Mouse (Mus musculus): Measurements from ENCODE around the gene Olfr1360. TPM values are rescaled to one million over a fixed set of nuclear protein-coding genes. Genes with fewer than 3 reads are reported as not detected.

The Olfr1360 gene
- polyA plus RNA-seq, 1 experiment from 2014 or later, result not detected

DNA sequence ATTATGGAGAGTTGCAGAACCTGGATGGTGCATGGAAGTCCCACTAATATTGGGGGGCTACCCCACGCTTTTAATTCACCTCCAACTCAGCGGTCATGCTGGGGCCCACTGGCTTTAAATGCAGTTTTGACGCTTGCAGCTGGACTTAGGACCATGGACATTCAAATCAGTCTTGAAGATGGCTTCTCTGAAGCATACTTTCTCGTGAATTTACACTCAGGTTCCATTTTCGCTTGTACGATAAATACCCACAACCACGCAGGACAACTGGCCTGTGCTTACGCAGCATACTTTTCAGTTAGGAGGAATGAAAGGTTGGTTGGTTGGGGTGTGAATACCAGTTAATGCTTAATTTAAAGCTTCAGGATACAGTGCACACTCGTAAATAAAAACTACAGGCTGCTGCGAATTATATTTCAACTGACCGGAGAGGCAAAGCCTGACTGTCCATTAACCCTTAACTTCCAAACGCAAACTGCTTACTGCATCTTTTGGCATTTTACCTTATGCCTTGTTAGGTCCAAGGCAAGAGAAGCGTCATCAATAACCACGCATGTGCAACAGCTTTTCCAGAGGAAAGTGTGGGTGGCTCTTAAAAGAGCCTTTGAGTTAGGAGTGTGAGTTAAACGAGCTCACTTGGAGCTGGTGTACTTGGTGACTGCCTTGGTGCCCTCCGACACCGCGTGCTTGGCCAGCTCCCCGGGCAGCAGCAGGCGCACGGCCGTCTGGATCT lies 38.1 kb upstream of the Olfr1360 start:
- H3K27ac ChIP-seq, result peak overlapping the region; percentile 90
- ATAC-seq (ENCODE audit: low FRiP score, low read depth), result no peak
- no peaks in the 10 kb centered on the region for H3K36me3 ChIP-seq
- H3K4me3 ChIP-seq, result peak overlapping the region; percentile 51
- peak overlapping the region; percentile 85 for H3K4me2 ChIP-seq (replicated peaks)
- H3K4me1 ChIP-seq, result peaks cover 29% of the 10 kb centered on the region
- peak overlapping the region; percentile 72 for H3K9ac ChIP-seq
- WGBS, result under 1% methylated on average over 22 of the region's 22 CpGs
- no peaks in the 10 kb centered on the region for H3K27me3 ChIP-seq
- no peaks in the 10 kb centered on the region for H3K9me3 ChIP-seq

- Histone ChIP-seq H3K36me3 (no peaks in the 10 kb centered on the region), H3K4me3 (peak overlapping the region; percentile 51), H3K4me2 (replicated peaks) (peak overlapping the region; percentile 85), H3K4me1 (peaks cover 26% of the 10 kb centered on the region), H3K27ac (peak overlapping the region; percentile 90), H3K27me3 (no peaks in the 10 kb centered on the region), H3K9me3 (no peaks in the 10 kb centered on the region), H3K9ac (peak overlapping the region; percentile 72; the same call in 1 of the 2 replicates)
- WGBS, result under 1% methylated on average over 7 of the region's 7 CpGs
- ATAC-seq (ENCODE audit: low FRiP score, low read depth), result no peak
Measured at GRCm38 (mm10) chr13:21714725-21715124, 37.5 kb upstream of the Olfr1360 start.

GRCm38 (mm10) chr13:21711698-21712097 lies 34.5 kb upstream of the Olfr1360 start:
- no peak for ATAC-seq (ENCODE audit: low FRiP score, low read depth)
- Histone ChIP-seq H3K4me2 (replicated peaks) (peak overlapping the region; percentile 69), H3K9me3 (no peaks in the 10 kb centered on the region), H3K27ac (no peak overlapping the region), H3K9ac (peak overlapping the region; percentile 61; the same call in 1 of the 2 replicates), H3K4me3 (peak overlapping the region; percentile 60), H3K4me1 (peaks cover 11% of the 10 kb centered on the region), H3K27me3 (no peaks in the 10 kb centered on the region), H3K36me3 (no peaks in the 10 kb centered on the region)
- 33% methylated on average over 4 of the region's 4 CpGs for WGBS

DNA sequence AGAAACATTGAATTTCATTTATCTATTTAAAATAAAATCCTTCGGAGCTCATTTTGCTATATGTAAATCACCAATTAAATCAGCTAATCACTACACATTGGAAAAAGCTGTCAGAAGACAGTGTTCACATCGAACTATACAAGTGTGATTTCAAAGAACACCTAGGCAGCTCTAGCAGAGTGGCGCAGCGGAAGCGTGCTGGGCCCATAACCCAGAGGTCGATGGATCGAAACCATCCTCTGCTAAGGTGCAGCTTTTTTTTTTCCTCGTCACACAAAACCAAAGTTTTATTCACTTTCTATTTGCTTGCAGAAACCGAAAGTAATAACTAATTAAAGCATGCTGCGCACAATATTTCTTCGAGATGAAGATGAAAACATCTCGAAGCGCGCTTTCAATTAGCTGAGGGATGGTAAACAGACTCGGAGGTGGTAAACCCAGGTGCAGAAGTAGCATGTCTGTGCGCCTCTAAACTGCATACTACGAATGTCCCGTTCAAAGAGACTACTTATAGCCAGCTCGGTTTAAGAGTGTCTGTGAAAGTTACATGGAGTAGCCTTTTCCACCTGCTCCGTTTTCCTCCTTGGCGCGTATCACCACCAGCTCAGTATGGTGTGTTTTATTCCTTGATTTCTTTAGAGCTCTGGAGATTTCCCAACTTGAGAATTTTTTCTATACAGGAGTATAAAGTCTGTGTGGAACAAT lies 33.8 kb upstream of the Olfr1360 start:
- Histone ChIP-seq H3K27ac (peak overlapping the region; percentile 52; the same call in 1 of the 2 replicates), H3K27me3 (no peaks in the 10 kb centered on the region), H3K4me3 (peak overlapping the region; percentile 60), H3K4me2 (replicated peaks) (peak overlapping the region; percentile 69), H3K9me3 (no peaks in the 10 kb centered on the region), H3K36me3 (no peaks in the 10 kb centered on the region), H3K4me1 (peaks cover 11% of the 10 kb centered on the region), H3K9ac (peak overlapping the region; percentile 61)
- WGBS, result 2% methylated on average over 22 of the region's 22 CpGs
- peak; percentile 80 for ATAC-seq (ENCODE audit: low FRiP score, low read depth)

- Histone ChIP-seq H3K9ac (peak overlapping the region; percentile 73), H3K27me3 (no peaks in the 10 kb centered on the region), H3K9me3 (no peaks in the 10 kb centered on the region), H3K36me3 (no peaks in the 10 kb centered on the region), H3K4me1 (peaks cover 6% of the 10 kb centered on the region), H3K27ac (peak overlapping the region; percentile 83), H3K4me2 (replicated peaks) (peak overlapping the region; percentile 46), H3K4me3 (peak overlapping the region; percentile 60)
- WGBS, result under 1% methylated on average over 32 of the region's 32 CpGs
- peak; percentile 83 for ATAC-seq (ENCODE audit: low FRiP score, low read depth)
Measured at GRCm38 (mm10) chr13:21710031-21710711, 33.0 kb upstream of the Olfr1360 start.

GRCm38 (mm10) chr13:21706669-21707068 lies 29.5 kb upstream of the Olfr1360 start:
- Histone ChIP-seq H3K4me2 (replicated peaks) (no peak overlapping the region), H3K9me3 (no peaks in the 10 kb centered on the region), H3K27ac (no peak overlapping the region), H3K27me3 (no peaks in the 10 kb centered on the region), H3K4me1 (0 out of 2 replicates have a peak, but pooled peaks cover under 1% of the 10 kb centered on the region), H3K9ac (no peak overlapping the region), H3K4me3 (no peak overlapping the region), H3K36me3 (no peaks in the 10 kb centered on the region)
- WGBS, result 69% methylated on average over 4 of the region's 4 CpGs
- ATAC-seq (ENCODE audit: low FRiP score, low read depth), result no peak

DNA sequence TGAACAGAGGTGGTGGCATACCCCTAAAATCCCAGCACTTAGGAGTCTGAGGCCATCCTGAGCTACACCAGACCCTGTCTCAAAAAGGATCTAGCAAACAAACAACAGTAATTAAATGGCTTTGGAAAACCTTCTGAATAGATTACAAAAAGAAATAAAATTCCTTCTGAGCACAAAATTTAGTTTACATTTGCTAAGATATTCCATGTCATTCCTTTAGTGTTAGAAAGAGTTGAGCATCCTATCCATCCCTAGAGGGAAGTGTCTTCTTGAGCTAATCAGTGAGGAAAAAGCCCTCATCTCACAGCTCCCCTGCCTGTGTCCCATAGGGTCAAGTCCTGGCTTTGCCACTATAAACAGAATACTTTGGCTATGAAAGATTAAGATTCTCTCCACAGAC lies 20.6 kb upstream of the Olfr1360 start, which contains the start of gene Olfr1359:
Olfr1359 (plus strand) TSS at position 301 of the 400 bp plus-strand sequence.
- H3K4me2 ChIP-seq (replicated peaks), result no peak within 1 kb of the TSS
- H3K9ac ChIP-seq, result no peak within 1 kb of the TSS
- H3K4me1 ChIP-seq, result no peaks in the 10 kb centered on the region
- no peaks in the 10 kb centered on the region for H3K36me3 ChIP-seq
- H3K4me3 ChIP-seq, result no peak within 1 kb of the TSS
- H3K27ac ChIP-seq, result no peak within 1 kb of the TSS
- H3K27me3 ChIP-seq, result no peaks in the 10 kb centered on the region
- no peak for ATAC-seq (ENCODE audit: low FRiP score, low read depth)
- H3K9me3 ChIP-seq, result no peaks in the 10 kb centered on the region

DNA sequence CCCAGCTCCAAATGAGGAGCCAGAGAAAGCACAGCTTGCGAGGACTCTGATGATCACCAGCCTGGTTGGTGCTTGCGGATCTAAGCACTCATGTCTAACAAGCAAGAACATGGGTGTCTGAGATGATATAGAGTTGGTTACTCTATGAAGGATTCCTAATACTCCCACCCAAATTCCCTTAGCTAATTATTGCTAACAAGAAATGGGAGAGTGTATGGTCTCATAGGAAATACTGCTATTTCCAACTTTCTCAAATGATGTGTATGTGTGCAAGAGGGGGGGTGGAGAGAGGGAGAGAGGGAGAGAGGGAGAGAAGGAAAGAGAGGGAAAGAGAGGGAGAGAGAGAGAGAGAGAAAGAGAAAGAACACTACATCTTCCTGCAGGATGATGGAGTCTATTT lies 13.9 kb downstream of the Olfr1360 start, which contains the start of gene Olfr1361:
Olfr1361 (minus strand) TSS at position 101 of the 400 bp plus-strand sequence.
- Histone ChIP-seq H3K27me3 (no peaks in the 10 kb centered on the region), H3K9me3 (no peaks in the 10 kb centered on the region), H3K4me3 (no peak within 1 kb of the TSS), H3K27ac (no peak within 1 kb of the TSS), H3K9ac (no peak within 1 kb of the TSS), H3K4me2 (replicated peaks) (no peak within 1 kb of the TSS), H3K36me3 (no peaks in the 10 kb centered on the region), H3K4me1 (no peaks in the 10 kb centered on the region)
- WGBS, result 61% methylated on average over 2 of the region's 2 CpGs
- no peak for ATAC-seq (ENCODE audit: low FRiP score, low read depth)

DNA sequence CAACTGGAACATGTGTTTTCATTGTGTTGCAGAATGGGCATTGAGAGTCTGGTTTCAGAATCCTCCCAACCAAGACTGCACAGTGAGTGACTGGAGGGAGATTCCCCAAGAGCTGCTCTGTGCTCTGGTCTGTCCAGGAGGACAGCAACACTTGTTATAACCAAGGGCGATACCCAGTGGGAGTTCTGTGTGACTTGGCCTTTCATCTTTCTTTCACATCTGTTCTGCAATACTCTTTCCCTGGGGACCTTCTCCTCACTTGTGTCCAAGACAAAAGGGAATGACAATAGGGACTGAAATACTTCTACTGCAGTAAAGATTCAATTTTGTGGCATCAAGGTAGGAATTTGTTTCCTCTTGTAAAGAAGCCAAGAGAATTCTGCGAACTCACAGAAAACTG lies 34.8 kb downstream of the Olfr1360 start, which contains the start of gene Olfr11:
Olfr11 (minus strand) TSS at position 101 of the 400 bp plus-strand sequence.
- 91% methylated on average over 2 of the region's 2 CpGs for WGBS
- ATAC-seq (ENCODE audit: low FRiP score, low read depth), result no peak
- no peaks in the 10 kb centered on the region for H3K9me3 ChIP-seq

More for the DNA sequence above, 34.8 kb downstream of the Olfr1360 start, which contains the start of gene Olfr11:
- no peak within 1 kb of the TSS for H3K4me2 ChIP-seq (replicated peaks)
- no peak within 1 kb of the TSS for H3K27ac ChIP-seq
- H3K4me1 ChIP-seq, result no peaks in the 10 kb centered on the region
- H3K36me3 ChIP-seq, result no peaks in the 10 kb centered on the region
- no peak within 1 kb of the TSS for H3K9ac ChIP-seq
- H3K4me3 ChIP-seq, result no peak within 1 kb of the TSS
- no peaks in the 10 kb centered on the region for H3K27me3 ChIP-seq

Data from limb, embryonic 13.5 days (tissue).